Comparison of ENCODE assay signal across 20 mouse cellular contexts in the genomic region with DNA sequence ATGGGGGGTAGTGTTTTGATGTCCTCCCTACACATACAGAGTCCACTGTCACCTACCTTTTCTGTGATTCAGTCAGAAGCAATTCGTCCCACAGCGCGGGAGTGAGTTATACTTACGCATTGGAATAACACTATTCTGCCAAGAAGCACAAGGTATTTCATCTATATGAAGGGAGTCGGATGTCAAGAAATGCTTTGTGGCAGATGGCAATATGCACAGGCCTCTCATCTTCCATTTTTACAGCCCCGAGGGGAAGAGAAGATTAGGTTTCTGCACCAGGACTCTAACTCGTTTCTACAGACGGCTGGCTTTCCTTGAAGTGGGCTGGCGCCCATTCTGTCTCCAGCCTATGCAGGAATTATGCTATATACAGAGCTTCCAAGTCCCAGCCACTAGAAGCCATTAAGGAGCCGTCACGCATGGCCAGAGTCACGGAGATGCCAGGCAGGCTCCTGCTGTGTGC. TPM values are rescaled to one million over a fixed set of nuclear protein-coding genes. Genes with fewer than 3 reads are reported as not detected.
DNase-seq lines count a peak whose midpoint lies in the region; ATAC-seq lines count a peak whose summit lies in the region.
"Had no signal": no experiment of that assay in that cellular context is flagged by ENCODE, and none has a peak within 500 bp of the region (broad histone marks: within the 10 kb centered on the region; RNA-seq: fewer than 3 reads in every experiment).

No protein-coding gene starts in this region.

- H3K36me3 ChIP-seq in embryonic facial prominence, embryonic 11.5 days (replicated peaks; ENCODE audit: control insufficient read depth, insufficient read depth, low read depth, low read length): no peaks in the 10 kb centered on the region
- H3K36me3 ChIP-seq in embryonic facial prominence, embryonic 10.5 days (replicated peaks): no peaks in the 10 kb centered on the region
- H3K36me3 ChIP-seq in embryonic facial prominence, embryonic 13.5 days: no peaks in the 10 kb centered on the region
- no peaks in the 10 kb centered on the region for H3K36me3 ChIP-seq in midbrain, embryonic 15.5 days (replicated peaks)

- no peaks in the 10 kb centered on the region for H3K9me3 ChIP-seq in embryonic facial prominence, embryonic 11.5 days (replicated peaks; ENCODE audit: control insufficient read depth, low read length)
- 0 out of 2 replicates have a peak, but pooled peaks cover 3% of the 10 kb centered on the region for H3K9me3 ChIP-seq in embryonic facial prominence, embryonic 10.5 days
- H3K9me3 ChIP-seq in embryonic facial prominence, embryonic 13.5 days: no peaks in the 10 kb centered on the region
- H3K9me3 ChIP-seq in midbrain, embryonic 15.5 days: no peaks in the 10 kb centered on the region

- no peaks in the 10 kb centered on the region for H3K4me1 ChIP-seq in embryonic facial prominence, embryonic 11.5 days (ENCODE audit: control insufficient read depth, insufficient read depth, low read length)
- H3K4me1 ChIP-seq in embryonic facial prominence, embryonic 10.5 days: peaks cover 21% of the 10 kb centered on the region
- H3K4me1 ChIP-seq in embryonic facial prominence, embryonic 13.5 days: peaks cover 25% of the 10 kb centered on the region
- peaks cover 7% of the 10 kb centered on the region; the same call in 1 of the 2 replicates for H3K4me1 ChIP-seq in midbrain, embryonic 15.5 days

- ATAC-seq in embryonic facial prominence, embryonic 11.5 days (replicated peaks; ENCODE audit: insufficient number of reproducible peaks, low FRiP score, low TSS enrichment, low read depth): peak; percentile 44; the same call in 1 of the 2 replicates
- ATAC-seq in embryonic facial prominence, embryonic 13.5 days (ENCODE audit: insufficient number of reproducible peaks, insufficient read depth, low FRiP score, low TSS enrichment, low read depth): no peak
- peak; percentile 31; the same call in 1 of the 2 replicates for ATAC-seq in midbrain, embryonic 15.5 days (replicated peaks)
- ATAC-seq: CD4-positive, CD25-positive, alpha-beta regulatory T cell, adult 4 months; forebrain, embryonic 13.5 days; Patski had no signal

- H3K4me3 ChIP-seq in embryonic facial prominence, embryonic 11.5 days (ENCODE audit: low read depth, low read length): no peak overlapping the region
- H3K4me3 ChIP-seq in embryonic facial prominence, embryonic 10.5 days: no peak overlapping the region
- H3K4me3 ChIP-seq in embryonic facial prominence, embryonic 13.5 days: no peak overlapping the region
- H3K4me3 ChIP-seq in midbrain, embryonic 15.5 days: no peak overlapping the region
- H3K4me3 ChIP-seq: forebrain, embryonic 13.5 days; layer of hippocampus, adult 2 months had no signal

- peak; percentile 52 for DNase-seq in embryonic facial prominence, embryonic 11.5 days (ENCODE audit: low spot score)
- no peak for DNase-seq in embryonic facial prominence, embryonic 10.5 days (ENCODE audit: low spot score)
- peak; percentile 34 to 48 for DNase-seq in kidney, postnatal 4 days
- no peak for DNase-seq in kidney, postnatal 14 days
- no peak for DNase-seq in adrenal gland, adult 18-20 months (ENCODE audit: low spot score in 2 of 2)
- DNase-seq in thymus, adult 18-20 months: no peak
- DNase-seq: adrenal gland, postnatal 10 days; cerebellum, postnatal 10 days; gastrocnemius, postnatal 36 days; kidney, adult 11 months; lung, adult 18-20 months; lung, postnatal 14 days; right cerebral cortex, postnatal 4 days had no signal

- no peak overlapping the region for H3K4me2 ChIP-seq in embryonic facial prominence, embryonic 11.5 days (ENCODE audit: low read depth, low read length)
- H3K4me2 ChIP-seq in embryonic facial prominence, embryonic 13.5 days: peak overlapping the region; percentile 22
- H3K4me2 ChIP-seq in midbrain, embryonic 15.5 days: no peak overlapping the region
- H3K4me2 ChIP-seq: forebrain, embryonic 13.5 days; liver, embryonic 11.5 days had no signal

- no peak overlapping the region for H3K9ac ChIP-seq in embryonic facial prominence, embryonic 11.5 days (replicated peaks; ENCODE audit: low read length)
- no peak overlapping the region for H3K9ac ChIP-seq in embryonic facial prominence, embryonic 13.5 days
- no peak overlapping the region for H3K9ac ChIP-seq in midbrain, embryonic 15.5 days
- H3K9ac ChIP-seq: forebrain, embryonic 13.5 days had no signal

- no peak overlapping the region for H3K27ac ChIP-seq in embryonic facial prominence, embryonic 11.5 days (replicated peaks; ENCODE audit: low read depth, low read length)
- no peak overlapping the region for H3K27ac ChIP-seq in embryonic facial prominence, embryonic 10.5 days (replicated peaks)
- H3K27ac ChIP-seq in embryonic facial prominence, embryonic 13.5 days: 0 out of 2 replicates have a peak overlapping the region, but pooled peaks have one; percentile 16
- no peak overlapping the region for H3K27ac ChIP-seq in midbrain, embryonic 15.5 days
- H3K27ac ChIP-seq: forebrain, embryonic 13.5 days; layer of hippocampus, adult 2 months had no signal

- no peaks in the 10 kb centered on the region for H3K27me3 ChIP-seq in embryonic facial prominence, embryonic 11.5 days (ENCODE audit: control insufficient read depth, insufficient read depth, low read length)
- no peaks in the 10 kb centered on the region for H3K27me3 ChIP-seq in embryonic facial prominence, embryonic 10.5 days (replicated peaks; ENCODE audit: low read depth, poor library complexity, severe bottlenecking)
- no peaks in the 10 kb centered on the region for H3K27me3 ChIP-seq in embryonic facial prominence, embryonic 13.5 days
- no peaks in the 10 kb centered on the region for H3K27me3 ChIP-seq in midbrain, embryonic 15.5 days (replicated peaks)
- H3K27me3 ChIP-seq: forebrain, embryonic 13.5 days; Patski had no signal

- WGBS in embryonic facial prominence, embryonic 11.5 days: 63% methylated on average over 12 of the region's 12 CpGs
- WGBS in embryonic facial prominence, embryonic 10.5 days: 73% methylated on average over 12 of the region's 12 CpGs
- 26% methylated on average over 12 of the region's 12 CpGs for WGBS in embryonic facial prominence, embryonic 13.5 days
- WGBS in midbrain, embryonic 15.5 days: 67% methylated on average over 12 of the region's 12 CpGs

RNA-seq across cellular contexts. Expression of gene Fam173b, which starts 29.8 kb away (rescaled TPM):
- 11.4 and 14.6 TPM in 2 replicates for polyA plus RNA-seq in embryonic facial prominence, embryonic 11.5 days (2014; fragmentation: Nextera tagmentation; extraction: Ambion mirVana)
- 13.4 and 14.7 TPM in 2 replicates for polyA plus RNA-seq in embryonic facial prominence, embryonic 10.5 days (2016; fragmentation: Nextera tagmentation; extraction: Ambion mirVana)
- polyA plus RNA-seq in embryonic facial prominence, embryonic 13.5 days (2015; fragmentation: Nextera tagmentation; extraction: Ambion mirVana): 12.4 and 12.8 TPM in 2 replicates
- 9.2 and 10.6 TPM in 2 replicates for polyA plus RNA-seq in midbrain, embryonic 15.5 days (2015; fragmentation: Nextera tagmentation; extraction: Ambion mirVana)
- 10 to 100 TPM; 23.2 to 25.0 TPM for total RNA-seq in adrenal gland, adult 18-20 months (2021)

RNA-seq across cellular contexts. Expression of gene Cct5, which starts 29.8 kb away (rescaled TPM):
- polyA plus RNA-seq in embryonic facial prominence, embryonic 11.5 days (2014; fragmentation: Nextera tagmentation; extraction: Ambion mirVana): 820 and 828 TPM in 2 replicates
- polyA plus RNA-seq in embryonic facial prominence, embryonic 10.5 days (2016; fragmentation: Nextera tagmentation; extraction: Ambion mirVana): 782 and 839 TPM in 2 replicates
- polyA plus RNA-seq in embryonic facial prominence, embryonic 13.5 days (2015; fragmentation: Nextera tagmentation; extraction: Ambion mirVana): 537 and 566 TPM in 2 replicates
- 484 and 504 TPM in 2 replicates for polyA plus RNA-seq in midbrain, embryonic 15.5 days (2015; fragmentation: Nextera tagmentation; extraction: Ambion mirVana)
- total RNA-seq in adrenal gland, adult 18-20 months (2021): 100 to 1,000 TPM; 309 to 346 TPM

Comparison
In these comparisons a context has a peak if more than half of its experiments do, and no peak if none do; other contexts are left out.
1. DNase-seq: peak in embryonic facial prominence, embryonic 11.5 days (single experiment) and kidney, postnatal 4 days (2 of 2); none in embryonic facial prominence, embryonic 10.5 days (single experiment), kidney, postnatal 14 days (single experiment), adrenal gland, adult 18-20 months (0 of 2) and thymus, adult 18-20 months (0 of 2).